Mouse (Mus musculus): ENCODE measurements around the gene Arsb. TPM values are rescaled to one million over a fixed set of nuclear protein-coding genes. Genes with fewer than 3 reads are reported as not detected.

Gene Arsb
- total and polyA plus RNA-seq, 3 experiments, result 4.6 to 9.6 (median 5.7) TPM

DNA sequence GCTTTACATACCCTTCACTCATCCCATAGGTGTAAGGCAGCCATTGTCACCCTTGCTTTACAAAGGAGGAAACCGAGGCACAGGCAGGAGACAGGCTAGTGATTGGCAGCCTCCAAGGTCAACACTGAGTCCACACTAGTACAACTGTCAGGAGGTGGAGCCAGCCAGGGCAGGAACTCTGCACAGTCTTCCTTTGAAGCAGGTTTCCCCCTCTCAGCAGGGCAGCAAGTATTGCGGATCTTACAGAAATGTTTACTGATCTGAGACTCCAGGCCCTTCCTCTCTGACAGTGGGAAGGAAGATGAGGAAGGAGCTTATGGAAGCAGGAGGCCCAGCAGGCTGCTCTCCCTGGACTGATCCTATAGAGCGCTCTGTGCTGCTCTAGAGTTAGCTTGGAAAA lies 219.4 kb downstream of the Arsb start:
- Histone ChIP-seq H3K79me2 (replicated peaks; ENCODE audit: control insufficient read depth, insufficient read depth, low read length) (no peaks in the 10 kb centered on the region), H3K27ac (no peak overlapping the region), H3K4me1 (ENCODE audit: control insufficient read depth, insufficient read depth, low read length) (peaks cover 8% of the 10 kb centered on the region), H3K9ac (ENCODE audit: low read depth, low read length) (no peak overlapping the region), H3K36me3 (ENCODE audit: control insufficient read depth, insufficient read depth, low read length) (no peaks in the 10 kb centered on the region), H3K4me3 (no peak overlapping the region), H3K27me3 (ENCODE audit: control insufficient read depth, insufficient read depth, low read length) (no peaks in the 10 kb centered on the region)
- 82% methylated on average over 3 of the region's 3 CpGs for WGBS
- no peak for TF ChIP-seq EP300 (IDR thresholded peaks at IDR 0.05; ENCODE audit: insufficient read depth, low read depth, low read length)
- no peak for DNase-seq
- intact Hi-C loops (cut with DNase I), result no loop called here

DNA sequence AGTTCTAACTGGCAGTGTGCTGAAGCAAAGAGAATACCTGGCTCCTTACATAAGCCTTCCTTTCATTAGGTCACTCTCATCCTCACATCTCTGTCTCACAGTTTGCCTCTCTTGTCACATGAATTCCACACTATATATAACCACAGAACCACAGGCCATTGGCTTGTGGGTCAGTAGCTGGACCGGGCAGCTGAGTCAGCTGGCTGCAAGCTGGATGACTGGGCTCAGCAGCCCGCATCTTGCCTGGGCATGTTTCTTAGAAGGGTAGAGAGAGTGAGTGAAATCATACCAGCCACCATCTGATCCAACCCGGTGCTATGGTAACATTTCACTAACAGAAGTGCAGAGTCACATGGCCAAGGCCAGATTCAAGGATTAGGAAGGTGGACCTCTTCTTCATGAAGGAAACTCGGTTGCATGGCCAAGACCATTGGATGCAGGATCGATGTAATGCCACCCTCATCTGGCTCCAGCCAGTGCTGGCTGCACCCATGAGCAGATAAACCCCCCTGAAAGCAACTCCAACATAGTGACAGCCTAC lies 221.0 kb downstream of the Arsb start:
- Histone ChIP-seq H3K9ac (ENCODE audit: low read depth, low read length) (no peak overlapping the region), H3K27ac (peak overlapping the region; percentile 49), H3K4me3 (no peak overlapping the region), H3K79me2 (replicated peaks; ENCODE audit: control insufficient read depth, insufficient read depth, low read length) (no peaks in the 10 kb centered on the region), H3K36me3 (ENCODE audit: control insufficient read depth, insufficient read depth, low read length) (no peaks in the 10 kb centered on the region), H3K4me1 (ENCODE audit: control insufficient read depth, insufficient read depth, low read length) (peaks cover 10% of the 10 kb centered on the region), H3K27me3 (ENCODE audit: control insufficient read depth, insufficient read depth, low read length) (no peaks in the 10 kb centered on the region)
- TF ChIP-seq EP300 (IDR thresholded peaks at IDR 0.05; ENCODE audit: insufficient read depth, low read depth, low read length) (0 out of 2 replicates have a peak, but pooled peaks have one; percentile 27), POLR2A (IDR thresholded peaks at IDR 0.05; ENCODE audit: insufficient read depth, low read depth, low read length) (no peak)
- DNase-seq, result no peak
- WGBS, result 80% methylated on average over 5 of the region's 5 CpGs
- intact Hi-C loops (cut with DNase I), result no loop called here

Small RNA genes within 50 kb of the gene (microRNA-seq; reads per million reads assigned to microRNA genes)
- gene Gm25534, result 0 reads per million in 2 experiments
- 0 reads per million in 2 experiments for gene Mir5624

Other genes starting within 250 kb of the Arsb start
- not detected for gene Bhmt, start 133.7 kb upstream of the Arsb start, total RNA-seq (2021)
- gene Bhmt, start 133.7 kb upstream of the Arsb start, polyA plus RNA-seq (2012; rRNA removed), result 0.23 TPM in 1 of 2 replicates, not detected in the other
- not detected for gene Bhmt2, start 97.3 kb upstream of the Arsb start, total RNA-seq (2021)
- gene Bhmt2, start 97.3 kb upstream of the Arsb start, polyA plus RNA-seq (2012; rRNA removed), result 0.06 TPM in 1 of 2 replicates, not detected in the other
- gene Dmgdh, start 97.2 kb upstream of the Arsb start, total RNA-seq (2021), result not detected
- 0.06 TPM in 1 of 2 replicates, not detected in the other for gene Dmgdh, start 97.2 kb upstream of the Arsb start, polyA plus RNA-seq (2012; rRNA removed)

All from heart, adult 2 months (tissue).